Mouse (Mus musculus): ENCODE measurements at regions not wholly inside any gene's neighbourhood (a gene's known extent, or its start where the extent isn't known, plus 50 kb on each side); places are given as distances from the start of the nearest gene placed in this dataset.

- DNase-seq (ENCODE audit: low read depth): no peak
Measured at GRCm38 (mm10) chr14:106052585-106053551, 53.1 kb upstream of the Trim52 start.
